Mouse (Mus musculus) midbrain, embryonic 12.5 days (tissue): ENCODE results near the gene Pomt2. TPM values are rescaled to one million over a fixed set of nuclear protein-coding genes. Genes with fewer than 3 reads are reported as not detected.

Experiments used
- ATAC-seq: fragments of 200-750 bp; cut with Nextera tagmentation; 2 replicates; pipeline ENCODE4 v1.8.0; 2017; ENCODE audit warnings: low read depth, moderate TSS enrichment, moderate library complexity; ENCODE audit not compliant: low FRiP score
- H3K27ac ChIP-seq: fragments of 300-500 bp; sonication (generic); replicated peaks from 2 replicates; pipeline ENCODE4 v1.5.1; 2016; ENCODE audit warnings: mild to moderate bottlenecking
- H3K27me3 ChIP-seq: fragments of 300-500 bp; sonication (generic); 2 replicates; pipeline ENCODE4 v1.6.1; 2016; ENCODE audit warnings: mild to moderate bottlenecking
- H3K36me3 ChIP-seq: fragments of 300-500 bp; sonication (generic); 2 replicates; pipeline ENCODE4 v1.6.1; 2016
- H3K4me1 ChIP-seq: fragments of 300-500 bp; sonication (generic); 2 replicates; pipeline ENCODE4 v1.6.1; 2016
- H3K4me2 ChIP-seq: fragments of 300-500 bp; sonication (generic); replicated peaks from 2 replicates; pipeline ENCODE4 v1.6.1; 2016; ENCODE audit warnings: mild to moderate bottlenecking, moderate library complexity
- H3K4me3 ChIP-seq: fragments of 300-500 bp; sonication (generic); 2 replicates; pipeline ENCODE4 v1.5.1; 2016; ENCODE audit warnings: mild to moderate bottlenecking
- H3K9ac ChIP-seq: fragments of 300-500 bp; sonication (generic); replicated peaks from 2 replicates; pipeline ENCODE4 v1.6.1; 2016; ENCODE audit warnings: mild to moderate bottlenecking, moderate library complexity
- H3K9me3 ChIP-seq: fragments of 300-500 bp; sonication (generic); 2 replicates; pipeline ENCODE4 v1.6.1; 2016; ENCODE audit warnings: mild to moderate bottlenecking
- WGBS: fragments of 180-500 bp; shearing (Covaris S2); methylation state at CpG from one replicate; pipeline ENCODE4 v1.1.7; 2016; 5-methylcytosine and 5-hydroxymethylcytosine counted together
- polyA plus RNA-seq: library from polyadenylated mRNA; unstranded; fragments of >200 nt; fragmentation: Nextera tagmentation; extraction: Ambion mirVana; gene quantifications from 2 replicates; pipeline ENCODE4 v1.2.1, GENCODE M21; 2016

Pomt2 gene
- polyA plus RNA-seq, 1 experiment from 2014 or later: 17.5 TPM

GRCm38 (mm10) chr12:87087236-87087635, 60.5 kb downstream of the Pomt2 start:
- H3K4me2 ChIP-seq: no peak overlapping the region
- H3K27ac ChIP-seq: no peak overlapping the region
- no peak for ATAC-seq
- no peaks in the 10 kb centered on the region for H3K9me3 ChIP-seq
- H3K27me3 ChIP-seq: 0 out of 2 replicates have a peak, but pooled peaks cover 3% of the 10 kb centered on the region
- H3K9ac ChIP-seq: no peak overlapping the region
- no peak overlapping the region for H3K4me3 ChIP-seq
- no peaks in the 10 kb centered on the region for H3K4me1 ChIP-seq
- 66% methylated on average over 7 of the region's 7 CpGs for whole genome bisulfite sequencing
- H3K36me3 ChIP-seq: no peaks in the 10 kb centered on the region

GRCm38 (mm10) chr12:87082797-87083196, 65.0 kb downstream of the Pomt2 start:
- H3K4me3 ChIP-seq: no peak overlapping the region
- 79% methylated on average over 8 of the region's 8 CpGs for WGBS
- H3K4me2 ChIP-seq: no peak overlapping the region
- no peaks in the 10 kb centered on the region for H3K36me3 ChIP-seq
- no peak overlapping the region for H3K27ac ChIP-seq
- H3K27me3 ChIP-seq: peaks cover 3% of the 10 kb centered on the region; the same call in 1 of the 2 replicates
- no peak for ATAC-seq
- H3K9ac ChIP-seq: no peak overlapping the region
- no peaks in the 10 kb centered on the region for H3K4me1 ChIP-seq
- no peaks in the 10 kb centered on the region for H3K9me3 ChIP-seq

DNA sequence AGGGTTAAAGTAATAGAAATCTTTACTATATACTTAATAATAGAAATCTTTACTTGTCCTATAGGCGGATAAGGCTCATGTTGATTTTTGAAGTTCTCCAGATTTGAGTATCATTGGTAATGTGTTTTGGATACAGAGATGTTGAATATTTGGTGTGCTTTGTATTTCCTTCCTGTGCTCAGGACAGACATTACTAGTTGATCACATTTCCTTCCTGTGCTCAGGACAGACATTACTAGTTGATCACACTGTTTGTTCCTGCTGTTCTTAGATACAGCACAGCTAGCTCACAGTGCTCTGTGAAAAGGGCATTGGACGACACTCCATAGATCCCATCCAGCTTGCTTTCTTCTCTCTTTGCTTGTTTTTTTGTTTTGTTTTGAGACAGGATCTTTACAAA, 71.2 kb downstream of the Pomt2 start:
- Histone ChIP-seq H3K4me3 (no peak overlapping the region), H3K27me3 (no peaks in the 10 kb centered on the region; the same call in 1 of the 2 replicates), H3K36me3 (no peaks in the 10 kb centered on the region), H3K9ac (no peak overlapping the region), H3K4me1 (no peaks in the 10 kb centered on the region), H3K27ac (no peak overlapping the region), H3K4me2 (no peak overlapping the region), H3K9me3 (no peaks in the 10 kb centered on the region)
- ATAC-seq: no peak
- WGBS: 82% methylated on average over 2 of the region's 2 CpGs

DNA sequence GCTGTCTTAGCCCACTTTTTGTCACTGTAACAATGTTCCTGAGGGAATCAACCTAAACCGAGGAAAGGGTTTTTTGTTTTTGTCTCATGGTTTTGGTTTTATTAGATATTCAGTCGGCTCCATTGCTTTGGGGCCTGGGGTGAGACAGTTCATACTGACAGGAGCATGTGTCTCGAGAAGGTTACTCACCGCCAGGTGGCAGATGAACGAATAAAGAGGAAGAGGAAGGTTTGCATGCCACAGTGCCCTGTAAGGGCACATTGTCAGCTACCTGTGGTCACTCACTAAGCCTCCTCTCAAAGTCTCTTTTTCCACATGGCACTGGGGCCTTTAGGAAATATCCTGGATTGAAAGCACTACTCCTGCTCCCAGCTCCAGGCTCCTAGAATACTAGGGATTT, 77.2 kb downstream of the Pomt2 start:
- Histone ChIP-seq H3K27me3 (no peaks in the 10 kb centered on the region; the same call in none of the 2 replicates), H3K4me3 (no peak overlapping the region), H3K4me2 (no peak overlapping the region), H3K4me1 (no peaks in the 10 kb centered on the region), H3K9ac (no peak overlapping the region), H3K9me3 (no peaks in the 10 kb centered on the region), H3K27ac (no peak overlapping the region), H3K36me3 (no peaks in the 10 kb centered on the region)
- 71% methylated on average over 5 of the region's 5 CpGs for WGBS
- no peak for ATAC-seq

DNA sequence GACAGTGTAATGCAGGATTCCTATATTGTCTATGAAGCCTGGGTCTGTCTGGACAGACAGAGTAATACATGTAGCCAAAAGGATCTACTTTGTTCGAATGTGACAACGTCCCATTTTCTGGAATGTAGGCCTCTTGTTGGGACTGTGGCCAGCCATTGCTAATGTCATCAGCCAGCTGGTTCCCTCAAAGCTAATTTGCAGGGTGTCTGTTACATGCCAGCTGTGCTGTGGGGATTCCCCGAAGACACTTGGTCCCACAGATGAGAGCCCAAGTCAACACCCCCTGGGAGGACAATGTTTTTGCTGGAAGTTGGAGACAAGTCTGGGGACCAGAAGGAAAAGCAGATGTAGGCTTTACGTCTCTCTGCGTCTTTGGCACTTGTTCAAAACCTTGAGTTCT, 81.3 kb downstream of the Pomt2 start:
- Histone ChIP-seq H3K4me1 (no peaks in the 10 kb centered on the region), H3K4me2 (no peak overlapping the region), H3K9me3 (no peaks in the 10 kb centered on the region), H3K36me3 (no peaks in the 10 kb centered on the region), H3K27ac (no peak overlapping the region), H3K27me3 (no peaks in the 10 kb centered on the region; the same call in none of the 2 replicates), H3K4me3 (no peak overlapping the region), H3K9ac (no peak overlapping the region)
- WGBS: 90% methylated on average over 5 of the region's 5 CpGs
- no peak for ATAC-seq

DNA sequence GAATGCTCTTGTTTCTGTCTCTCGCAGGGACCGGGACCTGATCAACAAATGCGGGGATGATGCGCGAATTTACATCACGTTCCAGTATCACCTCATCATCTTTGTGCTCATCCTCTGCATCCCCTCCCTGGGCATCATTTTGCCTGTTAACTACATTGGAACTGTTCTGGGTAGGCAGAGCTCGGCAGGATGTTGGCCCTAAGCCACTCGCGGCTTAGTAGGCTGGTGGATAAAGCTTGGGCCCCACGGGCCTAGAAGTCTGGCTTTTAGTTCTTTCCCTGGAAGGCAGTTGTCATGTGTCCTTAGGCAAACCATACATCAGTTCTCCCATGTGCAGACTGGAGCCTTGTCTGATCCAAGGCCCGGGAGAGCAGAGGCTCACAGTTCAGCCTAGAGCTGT, 82.3 kb downstream of the Pomt2 start:
- Histone ChIP-seq H3K4me3 (no peak overlapping the region), H3K4me2 (no peak overlapping the region), H3K36me3 (no peaks in the 10 kb centered on the region), H3K27ac (no peak overlapping the region), H3K27me3 (no peaks in the 10 kb centered on the region; the same call in 1 of the 2 replicates), H3K9ac (no peak overlapping the region), H3K4me1 (no peaks in the 10 kb centered on the region), H3K9me3 (no peaks in the 10 kb centered on the region)
- no peak for ATAC-seq
- WGBS: 90% methylated on average over 11 of the region's 11 CpGs

DNA sequence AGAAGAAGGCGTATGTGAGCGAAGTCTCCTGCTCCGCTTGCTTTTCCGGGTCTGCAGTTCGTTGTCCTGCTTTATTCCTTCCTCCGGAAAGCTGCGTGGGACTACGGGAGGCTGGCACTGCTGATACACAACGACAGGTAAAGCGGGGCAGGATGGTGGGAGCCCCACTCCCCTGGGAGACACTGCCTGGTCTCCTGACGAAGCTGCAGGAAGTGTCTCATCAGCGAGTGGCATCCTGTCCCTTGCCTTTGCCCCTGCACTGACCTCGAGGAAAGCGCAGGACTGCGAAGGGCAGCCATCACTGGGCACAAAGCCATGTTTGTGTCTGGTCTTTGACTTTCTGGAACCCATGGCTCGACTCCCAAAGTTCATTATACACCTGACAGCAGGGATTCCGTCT, 90.7 kb downstream of the Pomt2 start:
- H3K4me1 ChIP-seq: no peaks in the 10 kb centered on the region
- H3K27me3 ChIP-seq: peaks cover 17% of the 10 kb centered on the region
- no peak overlapping the region for H3K27ac ChIP-seq
- WGBS: 78% methylated on average over 17 of the region's 17 CpGs
- H3K4me3 ChIP-seq: no peak overlapping the region
- no peaks in the 10 kb centered on the region for H3K9me3 ChIP-seq
- ATAC-seq: no peak
- no peak overlapping the region for H3K9ac ChIP-seq
- no peaks in the 10 kb centered on the region for H3K36me3 ChIP-seq
- H3K4me2 ChIP-seq: no peak overlapping the region

Other genes with a start within 250 kb of the Pomt2 start
- 44.3 and 46.4 TPM in 2 replicates for gene Cipc, start 200.9 kb downstream of the Pomt2 start, polyA plus RNA-seq
- 0.98 and 1.9 TPM in 2 replicates for gene Zdhhc22, start 157.5 kb downstream of the Pomt2 start, polyA plus RNA-seq
- gene Tmem63c, start 126.6 kb downstream of the Pomt2 start, polyA plus RNA-seq: 1.5 and 1.7 TPM in 2 replicates
- 0.66 and 0.69 TPM in 2 replicates for gene Ngb, start 45.4 kb downstream of the Pomt2 start, polyA plus RNA-seq
- 25.5 and 25.7 TPM in 2 replicates for gene Gstz1, start 803 bp downstream of the Pomt2 start, polyA plus RNA-seq
- gene Samd15, start 51.8 kb upstream of the Pomt2 start, polyA plus RNA-seq: 1.1 and 1.9 TPM in 2 replicates
- 5.6 and 6.0 TPM in 2 replicates for gene Tmed8, start 52.5 kb upstream of the Pomt2 start, polyA plus RNA-seq
- gene Noxred1, start 90.8 kb upstream of the Pomt2 start, polyA plus RNA-seq: 1.2 and 1.8 TPM in 2 replicates
- gene Vipas39, start 118.3 kb upstream of the Pomt2 start, polyA plus RNA-seq: 62.1 and 62.2 TPM in 2 replicates
- gene Ahsa1, start 118.5 kb upstream of the Pomt2 start, polyA plus RNA-seq: 188 and 195 TPM in 2 replicates
- gene Ism2, start 151.7 kb upstream of the Pomt2 start, polyA plus RNA-seq: 1.0 and 1.2 TPM in 2 replicates
- gene Sptlc2, start 240.4 kb upstream of the Pomt2 start, polyA plus RNA-seq: 54.8 and 65.2 TPM in 2 replicates